Mouse (Mus musculus): ENCODE measurements at regions not wholly inside any gene's neighbourhood (a gene's known extent, or its start where the extent isn't known, plus 50 kb on each side); places are given as distances from the start of the nearest gene placed in this dataset.
A peak's percentile ranks its signal among the peaks of the same experiment; 100 is the strongest.

DNA sequence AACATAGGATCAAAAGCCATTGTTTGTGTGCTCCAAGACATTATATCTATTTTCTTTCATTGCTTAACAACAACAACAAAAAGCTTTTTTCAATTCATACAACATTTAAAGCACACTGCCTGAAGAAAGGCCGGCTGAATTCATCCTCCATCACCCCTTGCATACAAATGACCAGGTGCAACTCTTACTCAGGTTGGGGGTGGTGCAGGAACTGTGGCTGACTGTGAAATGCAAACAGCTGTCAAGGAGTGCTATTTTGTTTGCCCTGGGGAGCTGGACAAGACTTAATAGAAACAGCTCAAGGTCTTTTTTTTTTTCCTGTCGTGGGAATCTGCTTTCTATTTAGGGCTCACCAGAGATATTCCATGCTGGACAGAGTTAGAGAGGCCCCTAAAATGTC lies 406.6 kb upstream of the Cldn34d start:
- no peak for DNase-seq (ENCODE audit: low spot score)

DNA sequence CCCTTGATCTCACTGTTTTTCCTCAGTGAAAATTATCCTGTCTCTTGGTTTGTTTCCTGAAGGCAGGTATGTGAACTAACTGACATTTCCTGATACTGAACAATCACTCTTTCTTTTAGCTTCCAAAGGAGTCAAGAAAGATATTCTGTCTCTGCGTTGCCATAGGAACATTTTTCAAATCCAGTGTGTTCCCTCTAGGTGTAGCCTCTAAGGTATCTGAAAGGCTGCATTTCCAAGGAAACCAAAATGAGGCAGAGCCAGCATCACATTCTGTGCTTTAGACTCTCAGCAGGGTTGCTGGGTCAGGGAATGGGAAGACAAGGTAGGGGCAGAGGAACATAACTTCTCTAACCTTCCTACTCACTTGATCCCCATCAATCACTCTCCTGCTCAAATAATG lies 411.2 kb upstream of the Cldn34d start:
- no peak for DNase-seq (ENCODE audit: low spot score)

DNA sequence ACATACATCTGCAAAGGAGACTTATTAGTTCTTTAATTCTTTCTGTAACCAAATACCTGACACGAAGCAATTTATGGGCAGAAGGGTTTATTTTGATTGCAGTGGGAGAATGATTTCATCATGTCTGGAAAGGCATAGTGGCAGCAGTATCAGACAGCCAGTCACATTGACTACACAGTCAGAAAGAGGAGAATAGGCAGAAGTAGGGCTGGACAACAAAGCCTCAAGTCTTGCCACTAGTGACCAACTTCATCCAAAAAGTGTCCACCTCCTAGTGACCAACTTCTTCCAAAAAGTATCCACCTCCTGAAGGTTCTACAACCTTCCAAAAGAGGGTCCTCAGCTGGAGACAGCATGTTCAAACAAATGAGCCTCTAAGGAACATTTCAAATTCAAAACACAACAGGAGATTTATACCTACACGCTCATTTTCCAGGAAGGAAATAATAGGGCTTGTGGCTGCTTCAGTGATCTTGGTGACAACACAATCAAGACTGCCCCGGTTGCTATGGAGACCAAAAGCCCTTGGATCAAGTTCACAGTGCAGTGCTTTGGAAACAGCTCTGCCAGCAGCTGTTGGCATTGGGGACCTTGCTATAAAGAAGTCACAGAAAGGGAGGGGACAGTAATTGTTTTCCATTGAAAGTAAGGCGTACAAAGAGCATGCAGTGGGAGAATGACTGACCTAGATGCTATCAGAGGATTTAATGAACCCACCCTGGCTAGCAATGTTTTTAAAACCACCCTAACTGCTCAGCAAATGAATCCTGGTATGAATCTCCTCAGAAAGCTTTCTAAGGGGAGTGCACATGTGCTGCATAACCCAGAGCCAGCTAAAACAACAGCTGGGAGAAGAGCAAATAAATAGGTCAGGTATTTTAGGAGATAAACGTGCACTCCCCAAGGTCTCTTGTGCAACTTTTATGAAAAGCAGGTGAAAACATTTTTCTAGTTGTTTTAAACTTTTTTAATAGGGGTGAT lies 448.0 kb upstream of the Cldn34d start:
- DNase-seq (ENCODE audit: low spot score): peak; percentile 6

DNA sequence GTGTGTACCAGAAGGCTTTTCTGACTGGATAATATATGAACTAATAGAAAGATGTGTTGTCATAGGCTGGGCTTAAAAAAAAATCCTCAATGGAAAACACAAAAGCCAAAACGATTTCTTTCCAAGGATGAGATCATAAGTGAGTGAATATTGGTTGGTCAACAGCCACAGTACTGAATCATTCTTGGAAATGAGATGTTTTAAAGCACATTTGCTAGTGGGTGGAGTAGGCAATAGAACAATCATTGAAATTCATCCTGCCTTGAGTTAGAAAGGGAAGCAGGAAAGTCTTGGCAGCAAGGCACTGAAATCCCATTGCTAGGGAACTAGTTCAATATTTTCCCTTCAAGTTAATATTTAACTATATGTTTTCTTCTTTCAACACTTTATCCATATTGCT lies 449.3 kb upstream of the Cldn34d start:
- DNase-seq (ENCODE audit: low spot score): no peak

DNA sequence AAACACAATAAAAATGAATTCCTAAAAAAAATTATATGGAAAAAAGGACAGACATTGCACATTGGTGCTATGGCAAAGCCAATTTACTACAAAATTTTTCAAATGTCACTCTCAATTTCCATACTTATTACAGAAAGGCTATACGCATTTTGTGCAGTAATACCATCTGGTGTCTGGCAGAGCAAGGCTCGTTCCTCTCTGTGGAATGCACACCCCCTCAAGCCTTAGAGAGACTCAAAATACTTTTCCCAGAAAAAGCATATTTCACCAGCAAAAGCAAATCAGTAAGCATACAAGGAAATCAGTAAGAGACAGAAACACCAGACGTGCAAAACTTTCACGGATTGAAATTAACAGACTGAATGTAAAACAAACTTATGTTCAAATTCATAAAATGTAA lies 431.0 kb upstream of the Tbl1x start:
- no peak for DNase-seq (ENCODE audit: low spot score)

DNA sequence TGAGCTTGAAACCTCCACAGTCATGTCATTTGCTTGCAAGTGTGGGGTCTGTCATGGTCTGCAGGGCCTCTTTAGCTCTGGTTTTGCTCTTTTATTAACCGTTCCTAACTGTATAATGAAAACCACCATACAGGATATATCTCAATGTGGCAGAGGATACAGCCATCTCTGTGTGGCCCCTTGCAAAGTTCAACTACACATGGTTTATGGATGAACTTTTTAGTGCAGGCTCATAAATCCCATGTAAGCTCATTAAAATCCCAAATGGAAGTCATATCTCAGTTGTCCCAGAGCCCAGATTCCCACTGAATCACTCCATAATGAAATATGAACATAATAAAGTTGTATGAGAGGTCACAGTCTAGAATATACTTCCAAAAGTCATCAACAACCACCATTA lies 428.1 kb upstream of the Tbl1x start:
- DNase-seq (ENCODE audit: low spot score): no peak

DNA sequence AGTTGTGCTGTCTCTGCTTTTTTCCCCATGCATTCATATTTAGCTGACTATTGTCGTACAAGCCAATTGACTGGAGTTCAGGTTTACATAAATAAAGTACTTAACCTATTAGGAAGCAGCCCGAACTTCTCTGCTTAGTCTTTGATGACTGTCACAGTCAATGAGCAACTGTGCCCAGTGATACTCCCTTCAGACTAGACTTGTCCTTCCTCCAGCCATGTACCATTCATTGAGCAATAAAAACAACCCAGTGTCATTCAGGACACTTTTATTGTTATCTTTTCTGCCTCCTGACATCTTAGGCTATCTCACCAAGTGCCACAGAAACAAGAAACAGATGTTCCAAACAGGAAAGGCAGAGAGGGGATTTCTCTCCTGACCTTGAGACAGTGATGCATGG lies 389.1 kb upstream of the Tbl1x start:
- no peak for DNase-seq (ENCODE audit: low spot score)
